Mouse (Mus musculus): ENCODE measurements around the gene Napb. TPM values are rescaled to one million over a fixed set of nuclear protein-coding genes. Genes with fewer than 3 reads are reported as not detected.
"Not testable (repeated sequence)": the region's sequence is repeated elsewhere in the genome, so short reads cannot be mapped to it uniquely, and the experiment has no call there.

The Napb gene
- 100 to 1,000 TPM; 362 to 386 TPM for total RNA-seq (2021)
- long read RNA-seq, experiment 1, full-length matches to known transcripts, result 379 of 470 reads
- long read RNA-seq, experiment 1, partial matches to known transcripts, result 10 of 470 reads
- long read RNA-seq, experiment 1, other reads (novel, unspliced or antisense), result 81 of 470 reads
- long read RNA-seq, experiment 2, full-length matches to known transcripts, result 217 of 275 reads
- long read RNA-seq, experiment 2, partial matches to known transcripts, result 48 of 275 reads
- long read RNA-seq, experiment 2, other reads (novel, unspliced or antisense), result 10 of 275 reads

- DNase-seq (ENCODE audit: low spot score in 2 of 2), result peak; percentile 95 to 96
These were observed at the start of gene Napb for GRCm38 (mm10) chr2:148732327-148733000. Napb (minus strand) TSS chr2:148732467.

- DNase-seq (ENCODE audit: low spot score in 2 of 2), result no peak
These were observed 49.4 kb upstream of the Napb start, which contains the start of gene 8030411F24Rik for GRCm38 (mm10) chr2:148781709-148782108. 8030411F24Rik (plus strand) TSS chr2:148782009.

GRCm38 (mm10) chr2:148771397-148771796 lies 39.1 kb upstream of the Napb start, which contains the start of gene Cst11:
Cst11 (minus strand) TSS chr2:148771497.
- not testable (repeated sequence) for DNase-seq (ENCODE audit: low spot score in 2 of 2)

GRCm38 (mm10) chr2:148763648-148764388 lies 31.6 kb upstream of the Napb start:
- no peak for DNase-seq (ENCODE audit: low spot score in 2 of 2)

- no peak for DNase-seq (ENCODE audit: low spot score in 2 of 2)
These were observed 22.1 kb upstream of the Napb start for GRCm38 (mm10) chr2:148754310-148754846.

GRCm38 (mm10) chr2:148751893-148752813 lies 19.9 kb upstream of the Napb start:
- peak; percentile 77 to 78 for DNase-seq (ENCODE audit: low spot score in 2 of 2)

GRCm38 (mm10) chr2:148750058-148750457 lies 17.8 kb upstream of the Napb start, which contains the start of gene Cstl1:
Cstl1 (plus strand) TSS chr2:148750358.
- DNase-seq (ENCODE audit: low spot score in 2 of 2), result no peak

GRCm38 (mm10) chr2:148743846-148744407 lies 11.7 kb upstream of the Napb start:
- no peak for DNase-seq (ENCODE audit: low spot score in 2 of 2)

- DNase-seq (ENCODE audit: low spot score in 2 of 2), result peak; percentile 59 to 64
These were observed 10.7 kb upstream of the Napb start for GRCm38 (mm10) chr2:148743001-148743400.

GRCm38 (mm10) chr2:148731614-148732326 lies 497 bp downstream of the Napb start:
- DNase-seq (ENCODE audit: low spot score in 2 of 2), result peak; percentile 16 to 34

- DNase-seq (ENCODE audit: low spot score in 2 of 2), result no peak
These were observed 12.8 kb downstream of the Napb start for GRCm38 (mm10) chr2:148719271-148719995.

- DNase-seq (ENCODE audit: low spot score in 2 of 2), result no peak
These were observed 15.2 kb downstream of the Napb start for GRCm38 (mm10) chr2:148717072-148717471.

GRCm38 (mm10) chr2:148712326-148712725 lies 19.9 kb downstream of the Napb start:
- no peak for DNase-seq (ENCODE audit: low spot score in 2 of 2)

GRCm38 (mm10) chr2:148707202-148707530 lies 25.1 kb downstream of the Napb start:
- no peak for DNase-seq (ENCODE audit: low spot score in 2 of 2)

- DNase-seq (ENCODE audit: low spot score in 2 of 2), result no peak
These were observed 25.7 kb downstream of the Napb start for GRCm38 (mm10) chr2:148706409-148707201.

- no peak for DNase-seq (ENCODE audit: low spot score in 2 of 2)
These were observed 33.7 kb downstream of the Napb start for GRCm38 (mm10) chr2:148698571-148698970.

- DNase-seq (ENCODE audit: low spot score in 2 of 2), result no peak
These were observed 41.5 kb downstream of the Napb start for GRCm38 (mm10) chr2:148690781-148691180.

GRCm38 (mm10) chr2:148690291-148690690 lies 42.0 kb downstream of the Napb start:
- no peak for DNase-seq (ENCODE audit: low spot score in 2 of 2)
